ENCODE assay signal across 14 mouse cellular contexts in genomic region chr19:3654940-3655339, GRCm38 (mm10). TPM values are rescaled to one million over a fixed set of nuclear protein-coding genes. Genes with fewer than 3 reads are reported as not detected.
DNase-seq lines count a peak whose midpoint lies in the region; ATAC-seq and TF ChIP-seq lines count a peak whose summit lies in the region.
"Had no signal": no experiment of that assay in that cellular context is flagged by ENCODE, and none has a peak within 500 bp of the region (broad histone marks: within the 10 kb centered on the region; RNA-seq: fewer than 3 reads in every experiment).

No protein-coding gene starts in this region.

- H3K36me3 ChIP-seq in kidney, postnatal 0 days (ENCODE audit: insufficient read depth, low read length), result peaks cover 39% of the 10 kb centered on the region
- peaks cover 7% of the 10 kb centered on the region for H3K36me3 ChIP-seq in thymus, adult 2 months (ENCODE audit: control insufficient read depth, insufficient read depth, low read length)
- H3K36me3 ChIP-seq in hindbrain, embryonic 13.5 days, result peaks cover 29% of the 10 kb centered on the region

- no peaks in the 10 kb centered on the region for H3K27me3 ChIP-seq in kidney, postnatal 0 days (ENCODE audit: insufficient read depth, low read length)
- no peaks in the 10 kb centered on the region for H3K27me3 ChIP-seq in thymus, adult 2 months (ENCODE audit: control insufficient read depth, insufficient read depth, low read length)
- no peaks in the 10 kb centered on the region for H3K27me3 ChIP-seq in hindbrain, embryonic 13.5 days
- no peaks in the 10 kb centered on the region for H3K27me3 ChIP-seq in cerebellum, adult 2 months (ENCODE audit: control insufficient read depth, insufficient read depth, low read length)
- H3K27me3 ChIP-seq: forebrain, embryonic 12.5 days; neural tube, embryonic 13.5 days had no signal

- ATAC-seq in kidney, postnatal 0 days (replicated peaks; ENCODE audit: low FRiP score, low read depth), result no peak
- ATAC-seq in hindbrain, embryonic 13.5 days (ENCODE audit: low FRiP score), result no peak

- WGBS in kidney, postnatal 0 days, result 64% methylated on average over 4 of the region's 4 CpGs
- 5% methylated on average over 4 of the region's 4 CpGs for WGBS in thymus, adult 2 months
- 88% methylated on average over 4 of the region's 4 CpGs for WGBS in hindbrain, embryonic 13.5 days
- WGBS in cerebellum, adult 2 months, result 86% methylated on average over 4 of the region's 4 CpGs

- no peaks in the 10 kb centered on the region for H3K4me1 ChIP-seq in kidney, postnatal 0 days (replicated peaks; ENCODE audit: insufficient read depth, low read length)
- peaks cover 38% of the 10 kb centered on the region for H3K4me1 ChIP-seq in thymus, adult 2 months (replicated peaks; ENCODE audit: control insufficient read depth, insufficient read depth, low read length)
- H3K4me1 ChIP-seq in hindbrain, embryonic 13.5 days (replicated peaks), result no peaks in the 10 kb centered on the region
- H3K4me1 ChIP-seq in cerebellum, adult 2 months (ENCODE audit: control insufficient read depth, insufficient read depth, low read length), result peaks cover 7% of the 10 kb centered on the region; the same call in 1 of the 2 replicates
- H3K4me1 ChIP-seq: forebrain, embryonic 12.5 days; midbrain, embryonic 10.5 days; neural tube, embryonic 13.5 days had no signal

- H3K27ac ChIP-seq in gastrocnemius, adult 2 months, result peak overlapping the region; percentile 28; the same call in 1 of the 2 replicates
- H3K27ac ChIP-seq in kidney, postnatal 0 days, result no peak overlapping the region
- H3K27ac ChIP-seq in thymus, adult 2 months (ENCODE audit: control insufficient read depth, insufficient read depth, low read length), result peak overlapping the region; percentile 68
- no peak overlapping the region for H3K27ac ChIP-seq in hindbrain, embryonic 13.5 days
- no peak overlapping the region for H3K27ac ChIP-seq in cerebellum, adult 2 months (ENCODE audit: insufficient read depth, low read length)
- H3K27ac ChIP-seq: forebrain, embryonic 12.5 days; midbrain, embryonic 10.5 days; neural tube, embryonic 13.5 days had no signal

- peak; percentile 31; the same call in 1 of the 2 replicates for TF ChIP-seq CTCF in gastrocnemius, adult 2 months (IDR thresholded peaks at IDR 0.05)
- peak; percentile 28; the same call in 1 of the 2 replicates for TF ChIP-seq CTCF in kidney, postnatal 0 days (IDR thresholded peaks at IDR 0.05; ENCODE audit: low read depth)
- TF ChIP-seq CTCF in thymus, adult 2 months (IDR thresholded peaks at IDR 0.05; ENCODE audit: borderline replicate concordance, control insufficient read depth, extremely low read depth, insufficient read depth, low read length, poor library complexity), result no peak
- no peak for TF ChIP-seq CTCF in cerebellum, adult 2 months (IDR thresholded peaks at IDR 0.05; ENCODE audit: borderline replicate concordance, insufficient read depth, low read depth, low read length)

- 0 out of 2 replicates have a peak, but pooled peaks cover 3% of the 10 kb centered on the region for H3K9me3 ChIP-seq in kidney, postnatal 0 days (replicated peaks; ENCODE audit: low read length)
- no peaks in the 10 kb centered on the region for H3K9me3 ChIP-seq in hindbrain, embryonic 13.5 days
- H3K9me3 ChIP-seq: neural tube, embryonic 13.5 days had no signal

- no peak overlapping the region for H3K9ac ChIP-seq in kidney, postnatal 0 days (ENCODE audit: low read depth, low read length)
- H3K9ac ChIP-seq in hindbrain, embryonic 13.5 days, result no peak overlapping the region
- H3K9ac ChIP-seq: forebrain, embryonic 12.5 days; neural tube, embryonic 13.5 days had no signal

- no peak for DNase-seq in gastrocnemius, adult 2 months
- DNase-seq in gastrocnemius, postnatal 4 days (ENCODE audit: low spot score in 2 of 2), result no peak
- no peak for DNase-seq in kidney, postnatal 0 days (ENCODE audit: low spot score)
- no peak for DNase-seq in kidney, postnatal 4 days
- DNase-seq in NIH3T3 (ENCODE audit: low read depth), result peak; percentile 40
- peak; percentile 50 for DNase-seq in thymus, adult 2 months
- DNase-seq in cerebellum, adult 2 months, result no peak
- DNase-seq: adrenal gland, postnatal 36 days; cerebellum, adult 18-20 months; gastrocnemius, postnatal 14 days had no signal

- intact Hi-C loops in gastrocnemius, adult 2 months (cut with DNase I), result loop anchor here (5.0 kb wide), 1 partner anchor 42 kb away; no protein-coding TSS in a partner anchor

- TF ChIP-seq POLR2A in thymus, adult 2 months (IDR thresholded peaks at IDR 0.05; ENCODE audit: control insufficient read depth, extremely low read depth, insufficient read depth, low read length, poor library complexity), result no peak
- no peak for TF ChIP-seq POLR2A in cerebellum, adult 2 months (IDR thresholded peaks at IDR 0.05; ENCODE audit: borderline replicate concordance, insufficient read depth, low read length)

- no peak overlapping the region for H3K4me2 ChIP-seq in kidney, postnatal 0 days (ENCODE audit: low read length)
- H3K4me2 ChIP-seq in hindbrain, embryonic 13.5 days, result no peak overlapping the region
- H3K4me2 ChIP-seq: forebrain, embryonic 12.5 days; neural tube, embryonic 13.5 days had no signal

- H3K4me3 ChIP-seq in gastrocnemius, adult 2 months, result no peak overlapping the region
- no peak overlapping the region for H3K4me3 ChIP-seq in kidney, postnatal 0 days (replicated peaks; ENCODE audit: low read depth, low read length)
- no peak overlapping the region for H3K4me3 ChIP-seq in thymus, adult 2 months (ENCODE audit: control insufficient read depth, insufficient read depth, low read length)
- H3K4me3 ChIP-seq in hindbrain, embryonic 13.5 days, result no peak overlapping the region
- no peak overlapping the region for H3K4me3 ChIP-seq in cerebellum, adult 2 months (replicated peaks; ENCODE audit: insufficient read depth, low read depth, low read length)
- H3K4me3 ChIP-seq: forebrain, embryonic 12.5 days; midbrain, embryonic 10.5 days; neural tube, embryonic 13.5 days had no signal

RNA-seq across cellular contexts. Expression of gene Lrp5, which starts 31.4 kb away (rescaled TPM):
- 10 to 100 TPM; 21.4 to 30.4 TPM for total RNA-seq in gastrocnemius, adult 2 months (2021)
- 10 to 100 TPM; 51.4 to 55.9 TPM for total RNA-seq in gastrocnemius, postnatal 4 days (2021)
- 3.3 and 3.5 TPM in 2 replicates for polyA plus RNA-seq in kidney, postnatal 0 days (2015; fragmentation: Nextera tagmentation; extraction: Ambion mirVana)
- polyA plus RNA-seq in thymus, adult 2 months (2012; rRNA removed), result 35.9 and 48.9 TPM in 2 replicates
- polyA plus RNA-seq in hindbrain, embryonic 13.5 days (2015; fragmentation: Nextera tagmentation; extraction: Ambion mirVana), result 1.4 and 2.0 TPM in 2 replicates
- 3.8 and 3.9 TPM in 2 replicates for polyA plus RNA-seq in cerebellum, adult 2 months (2012; rRNA removed)

RNA-seq across cellular contexts. Expression of gene 1810055G02Rik, which starts 53.2 kb away (rescaled TPM):
- total RNA-seq in gastrocnemius, adult 2 months (2021), result 1 to 10 TPM; 9.6 to 9.8 TPM
- total RNA-seq in gastrocnemius, postnatal 4 days (2021), result 10 to 100 TPM; 29.8 to 29.9 TPM
- polyA plus RNA-seq in kidney, postnatal 0 days (2015; fragmentation: Nextera tagmentation; extraction: Ambion mirVana), result 27.3 and 29.1 TPM in 2 replicates
- 24.8 and 25.2 TPM in 2 replicates for polyA plus RNA-seq in thymus, adult 2 months (2012; rRNA removed)
- 33.5 and 33.9 TPM in 2 replicates for polyA plus RNA-seq in hindbrain, embryonic 13.5 days (2015; fragmentation: Nextera tagmentation; extraction: Ambion mirVana)
- polyA plus RNA-seq in cerebellum, adult 2 months (2012; rRNA removed), result 37.2 and 38.2 TPM in 2 replicates

Comparison
In these comparisons a context has a peak if more than half of its experiments do, and no peak if none do; other contexts are left out.
1. DNase-seq: peak in NIH3T3 (single experiment) and thymus, adult 2 months (single experiment); none in gastrocnemius, adult 2 months (single experiment), gastrocnemius, postnatal 4 days (0 of 2), kidney, postnatal 0 days (single experiment), kidney, postnatal 4 days (0 of 2) and cerebellum, adult 2 months (0 of 2).
2. H3K27ac ChIP-seq: peak in gastrocnemius, adult 2 months (single experiment) and thymus, adult 2 months (single experiment); none in kidney, postnatal 0 days (single experiment), hindbrain, embryonic 13.5 days (single experiment) and cerebellum, adult 2 months (single experiment).
3. CTCF ChIP-seq: peak in gastrocnemius, adult 2 months (single experiment) and kidney, postnatal 0 days (single experiment); none in thymus, adult 2 months (single experiment) and cerebellum, adult 2 months (single experiment).